Mouse (Mus musculus): Measurements from ENCODE around the gene Rbms3. TPM values are rescaled to one million over a fixed set of nuclear protein-coding genes. Genes with fewer than 3 reads are reported as not detected.

Rbms3 gene
- total RNA-seq, 4 experiments from 2014 or later: 3.4 to 5.5 (median 3.5) TPM

DNA sequence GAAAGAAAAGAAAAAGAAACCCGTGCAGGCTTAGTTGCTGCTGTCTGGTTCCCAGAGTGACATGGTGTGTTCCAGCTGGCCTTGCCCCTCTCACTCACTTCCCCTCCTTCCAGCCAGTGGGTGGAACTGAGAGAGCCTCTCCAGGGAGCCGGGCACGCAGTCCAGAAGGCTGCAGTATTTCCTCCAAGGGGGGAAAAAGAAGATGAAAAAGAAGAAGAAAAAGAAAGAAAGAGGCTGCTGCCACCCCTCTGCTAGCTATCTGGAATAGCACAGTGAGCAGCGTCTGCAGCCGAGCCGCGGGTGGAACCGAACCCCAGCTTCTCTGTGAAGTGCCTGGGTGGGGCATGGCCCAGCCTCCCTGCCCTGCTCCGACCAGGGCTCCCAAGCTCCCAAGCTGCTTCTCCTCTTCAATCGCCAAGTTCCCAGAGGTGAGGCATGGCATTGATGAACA lies 377.3 kb downstream of the Rbms3 start:
- peak; percentile 16 to 24 for DNase-seq (ENCODE audit: low spot score in 2 of 2)

DNA sequence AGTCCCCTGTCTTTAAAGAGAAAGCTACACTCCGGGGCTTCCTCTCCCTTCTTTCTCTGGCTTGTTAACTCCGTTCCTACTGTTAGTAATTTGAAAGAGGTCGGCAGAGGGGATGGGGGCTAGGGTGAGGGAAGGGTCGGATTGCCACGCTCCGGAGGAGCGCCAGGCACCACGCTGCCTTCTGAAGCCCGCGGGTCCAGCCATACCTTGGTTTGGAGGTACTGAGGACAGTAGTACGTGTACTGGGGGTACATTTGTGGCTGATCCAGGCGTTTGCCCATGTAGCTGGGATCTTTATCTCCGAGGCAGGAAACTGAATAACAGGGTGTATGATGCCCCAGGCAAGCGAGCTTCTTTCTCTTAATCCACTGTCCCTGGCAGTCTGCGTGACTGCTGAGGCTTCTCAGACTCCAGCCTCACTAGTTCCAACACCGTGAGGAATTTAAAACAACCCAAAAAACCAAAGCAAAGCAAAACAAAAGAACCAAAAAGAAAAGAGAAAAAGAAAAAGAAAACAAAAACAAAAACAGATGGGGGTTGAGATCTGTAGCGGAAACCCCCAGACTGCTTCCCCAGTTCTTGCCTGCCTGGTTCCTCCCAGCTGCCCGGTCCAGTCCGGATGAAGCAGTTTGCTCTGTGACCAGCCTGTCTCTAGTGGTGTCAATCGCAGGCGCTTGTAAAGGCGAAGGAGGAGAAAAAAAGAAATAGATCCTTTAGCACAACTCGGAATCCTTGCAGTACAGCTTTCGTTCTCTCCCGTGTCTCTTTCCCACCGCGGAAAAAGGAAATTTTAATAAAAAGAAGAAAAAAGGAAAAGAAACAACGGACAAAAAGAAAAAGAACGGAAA lies 378.0 kb downstream of the Rbms3 start:
- no peak for DNase-seq (ENCODE audit: low spot score in 2 of 2)

DNA sequence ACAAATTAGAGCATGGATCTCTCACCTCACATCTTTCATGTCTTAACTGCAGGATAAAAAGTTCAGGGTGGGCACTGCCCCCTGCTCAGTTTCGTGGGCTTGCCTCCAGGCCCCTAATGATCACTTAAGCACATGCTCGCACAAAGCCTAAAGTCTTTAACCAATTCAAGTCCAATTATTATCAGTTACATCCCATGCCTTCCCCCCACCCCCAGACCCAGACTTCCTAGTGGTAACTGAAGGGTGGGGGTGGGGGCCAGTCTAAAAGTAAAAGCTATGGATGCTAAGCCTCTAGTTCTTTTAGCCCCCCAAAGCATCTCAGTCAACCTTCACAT lies 378.9 kb downstream of the Rbms3 start:
- no peak for DNase-seq (ENCODE audit: low spot score in 2 of 2)

DNA sequence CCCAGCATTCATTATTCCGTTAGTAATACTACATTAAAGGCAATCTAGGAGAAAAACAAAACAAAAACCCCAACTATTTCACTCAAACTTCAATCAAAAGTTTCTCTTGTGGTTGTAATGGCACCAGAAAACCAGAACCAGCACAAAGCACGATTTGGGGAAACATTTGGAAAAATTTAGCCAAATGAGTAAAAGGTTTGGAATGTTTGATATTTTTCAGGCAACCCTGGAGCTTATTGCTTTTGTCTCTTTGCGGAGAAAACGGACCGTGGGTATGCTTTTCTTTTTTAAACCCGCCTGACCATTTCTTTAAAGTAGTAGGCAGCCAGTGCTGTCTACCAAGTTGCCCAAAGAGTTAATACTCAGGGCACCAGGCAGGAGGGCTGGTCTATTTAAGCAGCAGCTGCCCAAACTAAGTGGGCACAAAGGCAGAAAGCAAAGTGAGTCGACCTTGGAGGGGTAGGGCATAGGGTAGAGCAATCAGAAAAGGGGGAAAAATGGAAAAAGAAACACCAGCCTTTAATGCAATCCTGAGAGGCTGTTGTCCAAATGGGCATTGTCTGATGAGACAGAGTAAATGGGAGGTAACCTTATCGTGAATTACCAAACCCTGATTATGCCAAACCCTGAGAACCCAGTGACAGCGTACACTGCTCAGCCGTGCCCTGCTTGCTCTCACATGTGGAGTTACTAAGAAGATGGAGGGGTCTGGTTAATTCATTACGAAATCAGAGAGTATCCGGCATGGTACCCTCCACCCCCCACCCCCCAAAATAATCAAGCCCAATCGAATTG lies 379.5 kb downstream of the Rbms3 start:
- DNase-seq (ENCODE audit: low spot score in 2 of 2): no peak

DNA sequence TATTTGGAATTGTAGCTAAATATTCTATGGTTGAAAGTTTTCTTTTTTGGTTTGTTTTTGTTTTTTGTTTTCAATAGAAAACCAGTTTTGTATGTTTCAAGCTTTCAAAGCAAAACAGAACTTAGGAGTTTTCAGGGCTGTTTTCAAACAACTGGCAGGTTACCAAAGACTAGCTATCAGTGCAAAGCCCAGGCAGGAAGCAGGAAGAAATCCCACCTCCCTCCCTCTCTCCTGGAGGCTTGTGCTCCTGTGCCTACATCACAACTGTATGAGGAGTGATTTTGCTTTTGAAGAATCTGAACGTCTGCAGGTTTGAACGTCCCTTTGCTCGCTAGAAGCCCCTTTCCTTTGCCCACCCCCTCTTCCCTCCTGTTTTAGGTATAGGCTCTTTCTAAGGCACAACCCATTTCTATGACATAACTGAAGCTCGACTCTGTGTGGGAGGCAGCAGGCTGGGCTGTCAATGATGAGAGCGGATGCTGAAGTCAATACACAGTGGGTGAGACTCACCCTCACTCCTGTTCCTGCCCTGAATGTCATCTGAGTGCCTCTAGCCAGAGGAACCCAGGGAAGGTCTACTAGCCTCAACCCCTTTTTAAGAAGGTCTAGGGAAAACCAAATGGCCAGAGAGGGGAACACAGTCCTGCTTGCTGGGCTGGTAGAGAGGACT lies 382.3 kb downstream of the Rbms3 start:
- DNase-seq (ENCODE audit: low spot score in 2 of 2): no peak

DNA sequence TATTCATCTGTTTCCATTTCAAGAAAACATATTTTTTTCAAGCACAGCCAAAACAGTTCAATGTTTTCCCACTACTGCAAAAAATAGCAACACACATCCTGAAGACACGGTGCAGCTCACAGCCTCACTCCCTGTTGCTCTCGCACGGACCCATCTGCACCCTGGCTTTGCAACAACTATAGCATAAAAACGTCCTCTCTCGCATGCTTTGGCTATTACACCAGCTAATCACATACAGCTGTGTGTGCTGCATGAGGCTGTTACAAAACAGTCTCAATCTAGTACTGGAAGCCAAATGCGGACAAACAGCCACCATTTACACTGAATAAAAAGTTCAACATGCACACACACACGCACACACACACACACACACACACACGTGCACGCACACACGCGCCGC lies 383.5 kb downstream of the Rbms3 start:
- DNase-seq (ENCODE audit: low spot score in 2 of 2): no peak

DNA sequence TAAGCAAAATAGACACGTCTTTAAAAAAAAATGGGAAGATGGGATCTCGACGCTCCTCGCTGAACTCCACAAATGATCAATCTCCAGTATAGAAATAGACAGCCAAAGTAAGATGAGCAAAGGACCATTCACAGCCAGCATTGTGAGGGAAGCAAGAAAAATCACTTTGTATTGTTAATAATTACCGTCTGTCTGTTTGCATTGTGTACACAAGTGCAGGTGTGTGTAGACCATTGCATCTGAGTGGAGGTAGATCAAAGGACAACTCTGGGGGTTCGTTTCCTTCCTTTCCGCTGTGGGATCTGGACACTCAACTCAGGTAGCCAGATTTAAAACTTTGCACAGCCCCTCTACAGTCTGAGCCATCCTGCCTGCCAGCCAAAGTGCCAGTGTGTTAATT lies 386.3 kb downstream of the Rbms3 start:
- no peak for DNase-seq (ENCODE audit: low spot score in 2 of 2)

DNA sequence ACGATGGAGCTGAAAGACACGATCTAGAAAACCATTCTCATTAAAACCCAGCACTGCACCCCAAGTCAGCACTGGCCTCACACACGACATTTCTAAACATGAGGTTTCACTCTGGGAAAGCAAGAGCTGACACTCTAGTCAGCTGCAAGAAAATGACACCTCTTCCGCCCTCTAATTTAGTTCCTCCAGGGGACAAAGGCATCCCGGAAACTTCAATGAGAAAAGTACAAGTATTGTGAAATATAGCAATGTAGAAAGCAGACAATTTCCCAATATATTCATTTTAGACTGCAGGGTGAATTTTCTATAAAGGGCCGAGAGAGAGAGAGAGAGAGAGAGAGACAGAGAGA lies 395.0 kb downstream of the Rbms3 start:
- no peak for DNase-seq (ENCODE audit: low spot score in 2 of 2)

DNA sequence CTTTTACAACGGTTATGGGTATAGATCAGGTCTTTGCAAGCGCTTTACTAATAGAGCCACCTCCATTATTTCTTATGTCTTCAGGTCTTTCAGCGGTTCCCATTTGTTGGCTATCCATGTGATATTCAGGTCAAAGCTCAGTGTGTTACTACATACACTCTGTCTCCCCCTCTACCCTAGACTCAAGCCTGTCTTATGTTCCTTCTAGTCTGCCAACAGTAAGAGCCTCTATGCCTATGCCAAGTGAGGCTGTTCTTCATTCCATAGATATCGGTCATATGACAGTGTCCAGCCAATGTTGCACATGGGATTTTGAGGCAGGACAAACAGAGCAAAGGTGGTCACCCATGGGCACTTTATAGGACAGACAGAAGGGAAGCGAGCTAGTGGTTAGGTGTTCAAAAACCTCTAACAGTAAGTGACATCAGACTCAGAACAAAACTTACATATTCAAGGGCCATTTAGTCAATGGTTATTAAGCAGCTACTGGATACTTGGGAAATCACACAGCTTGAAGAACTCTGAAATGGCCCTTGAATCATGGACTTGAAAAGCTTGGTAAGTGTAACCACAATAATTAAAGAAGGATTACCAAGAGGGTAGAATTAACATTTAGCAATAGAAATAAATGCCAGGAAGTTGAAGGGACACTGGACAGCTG lies 395.5 kb downstream of the Rbms3 start:
- DNase-seq (ENCODE audit: low spot score in 2 of 2): no peak

DNA sequence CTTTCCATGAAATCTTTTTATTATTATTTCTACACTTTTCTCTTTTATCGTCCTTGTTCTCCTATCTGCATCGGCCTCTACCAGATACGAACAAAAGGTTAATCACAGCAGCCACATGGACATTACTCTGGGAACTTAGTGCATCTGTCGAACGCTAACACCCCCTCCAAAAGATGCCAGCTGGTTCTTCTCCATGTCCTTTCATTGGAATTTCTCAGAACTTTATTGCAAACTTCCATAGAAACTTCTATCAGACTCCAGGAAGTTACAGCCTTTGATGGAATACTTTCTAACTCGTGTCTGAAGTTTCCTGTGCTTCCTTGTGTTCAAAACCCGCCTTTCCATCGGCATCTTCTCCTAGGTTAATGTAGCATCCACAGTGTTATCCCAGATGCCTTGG lies 407.0 kb downstream of the Rbms3 start:
- DNase-seq (ENCODE audit: low spot score in 2 of 2): no peak

DNA sequence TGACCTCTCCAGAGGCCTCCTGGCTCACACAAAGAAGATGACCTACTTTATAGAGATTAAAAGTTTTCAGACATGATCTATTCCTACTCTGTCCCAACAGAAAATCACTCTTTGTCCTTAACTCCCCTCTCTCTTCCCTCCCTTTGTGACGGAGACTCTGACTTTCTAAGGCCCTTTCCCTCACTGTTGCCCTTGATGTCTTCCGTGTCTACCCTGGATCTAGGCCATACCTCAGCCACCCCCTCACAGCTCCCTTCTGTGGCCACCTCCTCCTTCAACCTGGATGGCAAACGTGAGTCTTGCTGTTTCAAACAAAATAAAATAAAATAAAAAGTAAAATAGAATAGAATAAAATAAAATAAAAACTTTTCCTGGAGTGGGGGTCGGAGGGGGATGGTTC lies 408.2 kb downstream of the Rbms3 start:
- no peak for DNase-seq (ENCODE audit: low spot score in 2 of 2)

DNA sequence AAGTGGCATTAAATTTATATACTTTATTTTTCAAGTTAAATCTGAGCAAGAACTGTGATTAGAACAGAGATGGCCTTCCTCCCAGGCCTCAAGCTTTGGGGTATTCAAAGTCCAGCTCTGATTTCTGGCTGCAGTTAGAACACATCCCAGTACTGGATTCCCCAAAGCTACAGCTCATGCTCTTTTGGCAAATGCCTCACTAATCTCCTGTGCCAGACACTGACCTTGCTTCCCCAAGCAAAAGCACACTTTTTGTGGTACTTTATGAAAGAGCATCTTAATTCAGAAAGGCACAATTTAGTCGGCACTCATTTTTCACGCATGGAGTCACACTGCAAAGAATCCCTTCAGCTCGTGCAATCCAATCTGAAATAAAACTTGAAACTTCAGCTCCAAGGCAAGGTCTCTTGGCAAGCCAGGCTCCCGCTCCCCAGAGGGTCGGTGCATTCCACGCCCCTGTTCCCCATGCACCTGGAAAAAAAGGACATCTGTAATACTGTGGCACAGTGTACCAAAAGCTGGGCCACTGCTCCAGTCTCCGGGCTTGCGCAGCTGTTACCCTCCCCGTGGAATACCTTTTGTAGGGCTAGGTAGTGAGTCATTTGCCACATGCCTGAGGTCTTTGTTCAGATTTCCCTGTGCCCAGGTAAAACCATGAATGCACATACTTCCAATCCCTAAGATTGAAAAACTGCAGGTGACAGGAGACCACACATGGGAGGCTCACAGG lies 413.5 kb downstream of the Rbms3 start:
- DNase-seq (ENCODE audit: low spot score in 2 of 2): no peak

DNA sequence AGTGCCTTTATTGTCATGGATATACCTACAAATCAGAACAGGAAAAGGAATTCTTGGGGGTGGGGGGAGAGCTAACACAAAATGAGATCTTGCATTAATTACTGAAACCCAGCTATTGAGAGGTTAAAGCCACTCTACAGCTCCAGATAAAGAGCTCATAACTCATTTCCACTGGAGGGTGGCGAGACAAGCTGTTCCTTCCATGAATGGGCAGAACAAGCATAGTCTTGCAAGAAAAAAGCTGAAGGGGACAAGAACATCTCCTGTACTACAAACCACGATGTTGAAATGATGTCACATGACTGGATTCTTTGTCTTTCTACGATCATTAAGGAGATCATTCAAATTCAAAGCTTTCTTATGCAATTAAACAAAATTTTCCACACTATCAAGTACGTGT lies 417.7 kb downstream of the Rbms3 start:
- no peak for DNase-seq (ENCODE audit: low spot score in 2 of 2)

DNA sequence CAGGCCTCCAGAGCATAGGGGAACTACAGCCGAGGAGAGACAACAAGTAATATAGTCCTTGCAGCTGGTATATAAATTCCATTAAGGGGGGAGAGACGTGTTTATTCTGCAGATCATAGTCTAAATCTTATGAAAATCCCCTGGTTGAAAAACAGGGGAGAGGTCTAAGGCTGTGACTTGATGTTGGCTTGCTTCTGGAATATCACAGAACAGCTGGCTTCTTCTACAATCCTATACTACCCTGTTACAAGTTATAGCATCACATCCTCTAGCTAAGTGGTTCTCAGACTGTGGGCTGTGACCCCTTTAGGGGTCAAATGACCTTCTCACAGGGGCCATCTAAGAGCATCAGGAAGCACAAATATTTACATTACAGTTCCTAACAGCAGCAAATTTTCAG lies 419.4 kb downstream of the Rbms3 start:
- DNase-seq (ENCODE audit: low spot score in 2 of 2): no peak

DNA sequence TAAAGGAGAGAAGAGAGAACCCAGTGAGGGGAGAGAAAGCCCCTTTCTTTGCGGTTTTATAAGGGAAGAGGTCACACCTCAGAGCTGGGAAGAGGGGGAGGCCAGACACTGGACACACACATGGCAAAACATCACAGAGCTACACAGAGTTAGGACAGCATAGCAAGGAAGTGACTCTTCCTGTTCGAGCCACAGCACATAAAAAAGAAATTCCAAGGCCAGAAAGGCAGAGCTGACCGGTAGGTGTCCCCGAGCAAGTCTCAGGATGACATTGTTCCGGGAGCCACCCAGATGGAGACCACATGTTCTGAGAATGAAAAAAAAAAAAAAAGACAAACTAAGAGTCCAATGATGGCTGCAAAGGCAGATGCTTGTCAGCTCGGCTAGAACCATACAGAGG lies 424.3 kb downstream of the Rbms3 start:
- no peak for DNase-seq (ENCODE audit: low spot score in 2 of 2)

DNA sequence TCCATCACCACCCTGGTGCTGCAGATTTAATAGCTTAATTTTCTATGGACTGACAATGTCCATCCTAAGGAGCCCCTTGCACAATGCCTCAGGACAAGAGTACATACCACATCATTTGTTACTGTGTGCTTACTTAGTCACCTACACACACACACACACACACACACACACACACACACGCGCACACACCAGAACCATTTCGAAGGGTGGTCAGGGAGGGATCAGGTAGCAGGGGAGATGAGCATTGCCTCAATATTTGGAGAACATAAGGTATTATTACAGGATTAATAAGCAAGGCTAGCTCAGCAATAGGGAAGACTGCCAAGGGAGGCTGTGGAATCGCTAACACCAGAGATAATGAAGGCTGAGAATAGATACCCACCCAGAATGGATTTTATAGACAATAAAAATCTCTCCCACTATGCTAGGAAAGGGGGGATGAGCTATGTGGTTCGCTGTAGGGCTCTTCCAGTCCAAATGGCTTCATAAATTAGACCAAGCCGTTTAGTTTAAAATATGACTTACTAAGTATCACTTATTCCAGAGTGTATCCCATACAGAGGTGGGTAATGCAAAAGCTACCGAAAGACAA lies 429.6 kb downstream of the Rbms3 start:
- DNase-seq (ENCODE audit: low spot score in 2 of 2): no peak

DNA sequence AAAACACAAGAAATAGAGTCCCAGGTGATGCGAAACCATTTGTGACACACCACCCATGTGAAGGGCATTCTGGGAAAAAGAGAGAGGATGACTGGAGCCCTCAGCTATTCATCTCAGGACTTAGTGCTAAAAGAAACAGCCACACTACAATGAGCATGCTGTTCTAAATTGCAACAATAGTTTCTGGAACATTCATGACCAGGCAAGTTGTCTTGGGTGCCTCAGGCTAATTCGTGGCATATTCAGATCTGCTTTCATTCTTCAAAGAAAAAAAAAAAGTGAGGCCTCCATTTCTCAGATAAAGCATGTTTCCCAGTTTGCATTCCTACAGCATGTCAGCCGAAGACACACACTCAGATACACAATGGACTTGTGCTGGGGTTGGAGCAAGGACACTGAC lies 432.2 kb downstream of the Rbms3 start:
- DNase-seq (ENCODE audit: low spot score in 2 of 2): no peak

DNA sequence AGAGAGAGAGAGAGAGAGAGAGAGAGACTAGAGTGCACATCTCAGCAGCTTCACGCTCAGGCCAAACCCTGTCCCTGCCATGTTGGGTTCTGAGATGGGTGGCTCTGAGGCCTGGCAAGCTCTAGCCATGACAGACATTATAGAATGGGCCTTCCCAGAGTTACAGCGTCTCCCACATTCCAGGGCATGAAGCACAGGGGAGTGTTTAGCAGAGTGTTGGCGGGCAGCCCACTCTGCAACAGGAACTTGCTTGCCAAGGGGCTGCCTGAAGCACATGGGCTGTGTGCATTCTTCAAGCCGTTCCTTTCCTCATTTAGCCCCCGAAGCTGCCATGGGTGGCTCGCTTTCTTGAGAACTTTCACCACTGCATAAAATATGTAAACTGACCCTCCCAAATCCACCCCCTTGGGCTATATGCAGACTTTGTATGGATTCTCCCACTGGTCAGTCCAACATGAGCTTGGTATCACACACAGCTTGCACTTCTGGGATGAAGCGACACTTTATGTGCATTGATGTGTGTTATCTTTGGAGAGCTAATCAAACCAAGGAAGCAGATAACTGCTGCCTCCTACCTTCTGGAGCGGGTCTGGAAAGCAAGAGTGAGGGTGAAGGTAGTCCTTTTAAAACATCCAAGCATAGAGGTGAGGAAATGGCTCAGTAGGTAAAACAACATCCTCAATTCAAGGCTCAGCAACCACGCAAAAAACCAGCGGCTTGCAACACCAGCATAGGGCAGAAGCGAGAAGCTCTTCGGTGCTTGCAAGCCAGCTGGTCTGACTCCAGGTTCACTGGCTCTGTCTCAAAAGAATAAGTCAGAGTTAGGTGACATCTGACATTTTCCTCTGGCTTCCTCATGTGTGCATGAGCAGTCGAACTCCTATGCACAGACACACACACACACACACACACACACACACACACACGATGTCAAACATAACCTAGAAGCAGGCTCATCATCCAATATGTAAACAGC lies 436.9 kb downstream of the Rbms3 start:
- DNase-seq (ENCODE audit: low spot score in 2 of 2): peak; percentile 9 to 50

DNA sequence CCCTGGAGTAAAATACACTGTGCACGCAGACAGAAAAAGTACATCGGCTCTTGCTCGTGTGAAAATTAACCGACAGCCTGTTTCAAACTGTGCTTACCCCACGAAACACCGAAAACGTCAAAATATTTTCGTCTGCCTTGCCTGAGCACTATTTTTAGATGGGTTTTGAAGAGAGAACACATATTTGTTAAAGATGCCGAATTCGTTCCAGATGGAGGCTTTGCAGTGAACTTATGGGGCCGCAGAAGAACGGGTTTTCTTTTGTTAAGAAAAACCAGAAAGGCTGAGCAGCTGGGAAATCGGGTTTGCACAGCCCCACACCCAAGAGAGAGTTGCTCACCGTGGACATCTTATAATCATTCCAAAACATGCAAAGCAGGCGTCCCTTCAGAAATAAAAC lies 437.6 kb downstream of the Rbms3 start:
- DNase-seq (ENCODE audit: low spot score in 2 of 2): no peak

DNA sequence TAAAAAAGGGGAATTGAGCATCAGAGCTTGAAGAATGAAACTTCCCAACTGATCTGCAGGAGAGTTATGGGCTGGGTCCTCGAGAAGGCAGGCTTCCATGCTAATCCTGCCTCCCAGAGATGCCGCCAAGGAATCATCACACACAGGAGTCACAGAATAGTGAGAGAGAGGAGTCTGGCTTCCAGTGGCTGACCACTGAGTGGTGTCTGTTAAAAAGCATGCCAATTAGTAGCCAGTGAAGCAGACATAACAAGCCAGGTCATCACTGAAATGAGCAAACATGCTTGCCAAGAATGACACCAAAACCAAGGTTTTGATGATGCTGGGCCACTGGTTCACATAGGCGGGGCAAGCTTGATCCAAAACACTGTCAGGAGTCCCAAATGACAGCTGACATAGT lies 441.3 kb downstream of the Rbms3 start:
- DNase-seq (ENCODE audit: low spot score in 2 of 2): no peak

Data from gastrocnemius, adult 8-10 months (tissue).